Mouse (Mus musculus) erythroblast, embryonic 14.5 days (primary cell): ENCODE measurements around the gene Rbfox1.

Source experiments
- GATA1 ChIP-seq: IDR thresholded peaks from 2 replicates; pipeline ENCODE4 v1.6.1; 2012; ENCODE audit warnings: low read length, inconsistent platforms, mixed read lengths
- TAL1 ChIP-seq: IDR thresholded peaks from 3 replicates; pipeline ENCODE4 v1.6.1; 2012; ENCODE audit warnings: low read length, inconsistent platforms, mixed read lengths

DNA sequence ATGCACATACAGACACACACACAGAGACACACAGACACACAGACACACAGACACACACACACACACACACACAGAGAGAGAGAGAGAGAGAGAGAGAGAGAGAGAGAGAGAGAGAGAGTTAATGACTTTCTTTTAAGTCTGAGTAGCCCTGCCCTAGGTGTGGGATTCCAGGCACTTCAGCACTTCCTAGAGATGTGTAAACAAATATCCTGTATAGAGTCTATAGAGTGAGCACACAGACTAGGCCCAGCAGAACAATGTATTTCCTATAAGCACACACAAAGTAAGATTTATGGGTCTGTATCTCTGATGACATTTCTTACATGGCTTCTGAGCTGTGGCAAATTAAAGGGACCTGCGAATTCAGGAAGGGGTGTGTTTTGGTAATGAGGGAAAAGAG, 998.6 kb downstream of the Rbfox1 start:
- TF ChIP-seq GATA1 (no peak), TAL1 (no peak)
